Mouse (Mus musculus): ENCODE data around the gene Ajm1. TPM values are rescaled to one million over a fixed set of nuclear protein-coding genes. Genes with fewer than 3 reads are reported as not detected.

Gene Ajm1
- total RNA-seq, 2 experiments from 2014 or later = 4.6 to 5.3 TPM

DNA sequence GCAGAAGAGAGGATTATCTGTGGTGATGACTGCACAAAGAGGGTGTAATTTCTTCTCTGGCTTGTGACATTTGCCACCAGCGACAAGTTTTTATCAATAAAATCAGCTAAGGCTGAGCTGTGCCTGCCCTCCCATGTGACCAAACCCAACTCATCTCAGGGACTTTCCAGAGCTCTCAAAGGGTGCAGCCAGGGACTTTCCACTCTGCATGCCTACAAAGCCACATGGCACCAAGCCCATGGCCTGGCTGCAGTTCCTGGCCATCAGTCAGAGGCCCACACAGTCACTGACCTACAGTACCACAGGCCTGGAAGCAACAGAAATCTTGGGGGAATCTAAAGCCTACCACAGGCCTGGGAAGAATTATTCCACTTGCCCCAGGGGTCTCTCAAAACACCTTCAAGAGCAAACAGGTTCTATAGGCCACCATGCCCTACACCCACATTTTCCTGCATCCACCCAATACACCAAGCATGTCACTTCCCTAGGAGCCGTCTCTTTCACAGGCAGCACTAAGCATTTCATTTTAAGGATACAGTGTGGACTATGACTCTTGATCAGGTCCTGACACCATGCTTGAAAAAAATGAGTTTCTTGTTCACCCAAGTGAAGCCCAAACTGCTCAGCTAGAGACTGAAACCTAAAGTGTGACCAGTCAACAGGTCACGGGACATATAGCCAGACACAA lies 47.2 kb downstream of the Ajm1 start:
- DNase-seq (ENCODE audit: low spot score in 2 of 2) = peak; percentile 33 to 43

DNA sequence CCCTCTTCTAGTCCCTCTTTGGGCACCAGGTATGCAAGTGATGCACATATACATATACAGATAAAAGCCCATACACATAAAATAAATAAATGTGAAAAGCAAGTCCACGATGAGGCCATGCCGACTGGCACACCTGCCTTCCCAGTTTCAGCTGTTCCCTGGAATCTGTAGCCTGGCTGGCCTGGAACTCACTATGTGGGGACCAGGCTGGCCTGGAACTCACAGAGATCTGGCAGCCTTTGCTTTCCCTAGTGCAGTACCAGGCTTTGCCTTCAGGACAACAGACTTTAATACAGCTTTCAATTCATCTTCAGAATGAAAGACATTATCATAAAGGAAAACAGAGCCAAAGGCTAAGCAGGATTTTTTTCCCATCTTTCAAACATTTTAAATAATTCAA lies 47.9 kb downstream of the Ajm1 start:
- DNase-seq (ENCODE audit: low spot score in 2 of 2) = no peak

DNA sequence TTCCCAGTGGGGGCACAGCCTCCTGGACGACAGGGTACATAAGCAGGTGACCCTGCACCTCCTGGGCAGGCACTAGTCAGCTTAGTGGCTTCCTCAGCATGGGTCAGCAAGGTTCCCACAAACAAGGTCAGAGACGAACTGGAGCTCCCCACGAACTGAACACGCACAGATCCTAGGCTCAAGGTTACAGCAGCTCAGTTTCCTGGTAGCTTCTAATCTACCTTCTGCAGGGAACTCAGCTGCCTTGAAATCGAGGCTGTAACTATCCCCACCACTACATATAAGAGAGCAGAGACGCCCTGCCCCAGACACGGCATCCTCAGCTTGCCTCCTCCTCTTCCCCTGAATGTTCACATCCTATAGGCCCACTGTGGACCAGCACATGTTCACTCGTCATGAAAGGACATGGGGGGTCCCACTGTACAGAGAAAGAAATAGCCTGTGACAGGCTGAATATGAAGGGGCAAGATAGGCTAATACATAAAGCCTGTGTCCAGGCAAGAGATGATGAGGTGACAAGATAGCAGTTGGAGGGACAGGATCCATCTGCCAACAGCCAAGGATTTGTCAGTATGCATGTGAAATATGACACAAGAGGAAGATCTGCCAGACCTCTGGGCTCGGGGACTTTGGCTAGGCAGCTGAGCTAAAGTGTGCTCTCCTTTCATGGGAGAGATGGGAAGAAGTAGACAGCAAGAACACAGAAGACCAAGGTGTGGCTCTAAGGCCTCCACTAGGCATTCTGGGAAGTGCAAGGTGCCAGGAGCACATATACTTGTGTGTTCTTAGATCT lies 54.9 kb downstream of the Ajm1 start:
- DNase-seq (ENCODE audit: low spot score in 2 of 2) = no peak

Other genes starting within 250 kb of the Ajm1 start
- gene Man1b1, start 249.4 kb downstream of the Ajm1 start, total RNA-seq (2021) = 10 to 100 TPM; 57.5 to 62.5 TPM
- 10 to 100 TPM; 32.1 to 33.9 TPM for gene Dpp7, start 225.4 kb downstream of the Ajm1 start, total RNA-seq (2021)
- gene Uap1l1, start 216.1 kb downstream of the Ajm1 start, total RNA-seq (2021) = 10 to 100 TPM; 18.6 to 24.0 TPM
- gene Sapcd2, start 209.4 kb downstream of the Ajm1 start, total RNA-seq (2021) = 1 to 10 TPM; 9.3 to 9.4 TPM
- gene Entpd2, start 185.9 kb downstream of the Ajm1 start, total RNA-seq (2021) = 10 to 100 TPM in 1 of 2 experiments, 1 to 10 TPM in 1; 10.0 to 11.8 TPM
- gene Npdc1, start 182.4 kb downstream of the Ajm1 start, total RNA-seq (2021) = 100 to 1,000 TPM; 102 to 112 TPM
- under 1 TPM in 1 of 2 experiments, not detected in 1; 0.82 TPM for gene Fut7, start 158.5 kb downstream of the Ajm1 start, total RNA-seq (2021)
- gene Abca2, start 153.1 kb downstream of the Ajm1 start, total RNA-seq (2021) = 10 to 100 TPM; 30.4 to 34.3 TPM
- 1 to 10 TPM; 1.4 to 1.7 TPM for gene Clic3, start 124.9 kb downstream of the Ajm1 start, total RNA-seq (2021)
- gene Paxx, start 120.7 kb downstream of the Ajm1 start, total RNA-seq (2021) = 10 to 100 TPM; 41.0 to 48.5 TPM
- 1 to 10 TPM; 3.6 to 6.5 TPM for gene Ptgds, start 111.7 kb downstream of the Ajm1 start, total RNA-seq (2021)
- not detected for gene Lcn12, start 87.8 kb downstream of the Ajm1 start, total RNA-seq (2021)
- 100 to 1,000 TPM in 1 of 2 experiments, 10 to 100 TPM in 1; 99.5 to 118 TPM for gene Fbxw5, start 81.0 kb downstream of the Ajm1 start, total RNA-seq (2021)
- gene C8g, start 80.0 kb downstream of the Ajm1 start, total RNA-seq (2021) = 1 to 10 TPM; 1.0 to 9.9 TPM
- gene Traf2, start 34.8 kb downstream of the Ajm1 start, total RNA-seq (2021) = 10 to 100 TPM; 19.2 to 20.5 TPM
- gene Edf1, start 23.9 kb downstream of the Ajm1 start, total RNA-seq (2021) = 100 to 1,000 TPM; 171 to 191 TPM
- gene Mamdc4, start 6.9 kb downstream of the Ajm1 start, total RNA-seq (2021) = 1 to 10 TPM; 4.1 to 7.1 TPM
- gene Phpt1, start 6.5 kb downstream of the Ajm1 start, total RNA-seq (2021) = 10 to 100 TPM; 74.7 to 80.0 TPM
- 100 to 1,000 TPM; 117 to 128 TPM for gene Rabl6, start 26.8 kb upstream of the Ajm1 start, total RNA-seq (2021)
- under 1 TPM in 1 of 2 experiments, not detected in 1; 0.11 TPM for gene Ccdc183, start 35.9 kb upstream of the Ajm1 start, total RNA-seq (2021)
- gene Tmem141, start 40.2 kb upstream of the Ajm1 start, total RNA-seq (2021) = 10 to 100 TPM; 37.1 to 39.5 TPM
- 10 to 100 TPM; 10.2 to 14.4 TPM for gene Fcna, start 46.3 kb upstream of the Ajm1 start, total RNA-seq (2021)
- under 1 TPM in 1 of 2 experiments, not detected in 1; 0.68 TPM for gene Lcn8, start 71.4 kb upstream of the Ajm1 start, total RNA-seq (2021)
- gene Lcn5, start 76.2 kb upstream of the Ajm1 start, total RNA-seq (2021) = not detected
- gene Lcn6, start 95.0 kb upstream of the Ajm1 start, total RNA-seq (2021) = not detected
- gene Lcn10, start 101.0 kb upstream of the Ajm1 start, total RNA-seq (2021) = not detected
- 1 to 10 TPM; 6.6 to 6.9 TPM for gene Obp2a, start 118.3 kb upstream of the Ajm1 start, total RNA-seq (2021)
- gene Bmyc, start 125.0 kb upstream of the Ajm1 start, total RNA-seq (2021) = 10 to 100 TPM; 74.3 to 75.0 TPM
- gene Obp2b, start 155.3 kb upstream of the Ajm1 start, total RNA-seq (2021) = not detected
- gene Lcn3, start 183.8 kb upstream of the Ajm1 start, total RNA-seq (2021) = not detected
- gene Lcn11, start 195.3 kb upstream of the Ajm1 start, total RNA-seq (2021) = not detected
- not detected for gene Gm13539, start 200.5 kb upstream of the Ajm1 start, total RNA-seq (2021)
- gene Glt6d1, start 234.1 kb upstream of the Ajm1 start, total RNA-seq (2021) = not detected
- gene Lcn9, start 241.4 kb upstream of the Ajm1 start, total RNA-seq (2021) = not detected

All from adrenal gland, postnatal 4 days (tissue).